Comparison of ENCODE assay signal across 8 mouse cellular contexts in the genomic region with DNA sequence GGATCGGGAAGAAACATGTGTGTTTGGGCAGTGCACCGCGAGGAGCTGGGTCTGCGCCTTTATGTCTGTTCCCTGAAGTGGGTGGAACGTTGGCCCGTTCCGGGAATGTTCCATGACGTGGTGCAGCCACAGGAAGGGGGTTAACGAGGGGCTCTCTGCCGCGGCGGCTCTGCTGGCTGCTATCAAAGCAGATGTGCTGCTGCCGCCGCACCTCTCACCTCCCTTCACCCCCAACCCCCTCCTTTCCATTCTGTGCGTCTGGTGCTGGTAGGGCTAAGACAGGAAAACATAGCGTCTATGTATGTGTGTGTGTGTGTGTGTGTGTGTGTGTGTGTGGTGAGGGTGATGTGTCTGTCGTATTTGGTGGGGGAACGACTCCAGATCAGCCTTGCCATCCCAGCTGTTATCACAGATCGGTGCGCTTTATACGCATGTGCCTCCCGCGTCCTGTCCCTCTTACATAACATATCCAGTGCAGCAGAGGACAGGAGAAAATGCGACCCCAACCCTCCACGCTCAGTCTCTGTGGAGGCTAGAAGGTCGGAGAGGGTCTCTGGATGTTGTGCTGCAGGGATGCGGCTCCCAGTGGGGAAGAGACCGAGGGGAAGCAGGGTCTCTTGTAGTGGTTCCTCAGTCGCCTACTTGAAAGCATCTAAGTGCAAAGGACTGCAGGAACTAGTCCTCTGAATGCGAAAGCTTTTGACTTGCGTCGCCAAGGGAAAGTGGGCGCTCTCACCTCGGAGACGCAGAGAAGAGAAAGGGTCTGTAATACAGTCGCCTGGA. TPM values are rescaled to one million over a fixed set of nuclear protein-coding genes. Genes with fewer than 3 reads are reported as not detected.
DNase-seq lines count a peak whose midpoint lies in the region; ATAC-seq lines count a peak whose summit lies in the region.

No protein-coding gene starts in this region.

- H3K9me3 ChIP-seq in forebrain, embryonic 14.5 days (replicated peaks; ENCODE audit: control insufficient read depth, low read length), result no peaks in the 10 kb centered on the region
- H3K9me3 ChIP-seq in liver, embryonic 15.5 days (replicated peaks), result no peaks in the 10 kb centered on the region
- H3K9me3 ChIP-seq in neural tube, embryonic 11.5 days (ENCODE audit: control insufficient read depth, low read length), result no peaks in the 10 kb centered on the region
- no peaks in the 10 kb centered on the region for H3K9me3 ChIP-seq in stomach, embryonic 15.5 days

- peaks cover 8% of the 10 kb centered on the region; the same call in 1 of the 2 replicates for H3K4me1 ChIP-seq in brown adipose tissue, adult 24 weeks (ENCODE audit: control insufficient read depth, insufficient read depth, insufficient read length, low read length)
- H3K4me1 ChIP-seq in forebrain, embryonic 14.5 days (ENCODE audit: control insufficient read depth, insufficient read depth, low read length), result no peaks in the 10 kb centered on the region
- H3K4me1 ChIP-seq in liver, embryonic 15.5 days (replicated peaks), result peaks cover 4% of the 10 kb centered on the region; the same call in 1 of the 2 replicates
- H3K4me1 ChIP-seq in neural tube, embryonic 11.5 days (ENCODE audit: control insufficient read depth, insufficient read depth, low read length), result no peaks in the 10 kb centered on the region; the same call in 1 of the 2 replicates
- 0 out of 2 replicates have a peak, but pooled peaks cover 2% of the 10 kb centered on the region for H3K4me1 ChIP-seq in stomach, embryonic 15.5 days

- ATAC-seq in forebrain, embryonic 14.5 days, result peak; percentile 63
- 0 out of 2 replicates have a peak, but pooled peaks have one; percentile 10 for ATAC-seq in liver, embryonic 15.5 days (ENCODE audit: insufficient read depth)
- ATAC-seq in neural tube, embryonic 11.5 days (ENCODE audit: insufficient read depth, low FRiP score, low TSS enrichment), result peak; percentile 38
- peak; percentile 21; the same call in 1 of the 2 replicates for ATAC-seq in stomach, embryonic 15.5 days (ENCODE audit: insufficient read depth, low FRiP score, low read depth)

- H3K4me2 ChIP-seq in forebrain, embryonic 14.5 days (ENCODE audit: low read length), result peak overlapping the region; percentile 99
- peak overlapping the region; percentile 77 for H3K4me2 ChIP-seq in liver, embryonic 15.5 days
- H3K4me2 ChIP-seq in neural tube, embryonic 11.5 days (ENCODE audit: low read depth), result peak overlapping the region; percentile 100
- H3K4me2 ChIP-seq in stomach, embryonic 15.5 days, result peak overlapping the region; percentile 94

- WGBS in forebrain, embryonic 14.5 days, result under 1% methylated on average over 36 of the region's 36 CpGs
- WGBS in liver, embryonic 15.5 days (ENCODE audit: insufficient replicate concordance), result 1% methylated on average over 36 of the region's 36 CpGs
- WGBS in neural tube, embryonic 11.5 days, result 0% methylated on average over 36 of the region's 36 CpGs
- WGBS in stomach, embryonic 15.5 days, result under 1% methylated on average over 36 of the region's 36 CpGs

- no peaks in the 10 kb centered on the region; the same call in 1 of the 2 replicates for H3K27me3 ChIP-seq in forebrain, embryonic 14.5 days (replicated peaks; ENCODE audit: control insufficient read depth, insufficient read depth, low read length)
- peaks cover 73% of the 10 kb centered on the region for H3K27me3 ChIP-seq in liver, embryonic 15.5 days
- H3K27me3 ChIP-seq in neural tube, embryonic 11.5 days (ENCODE audit: control insufficient read depth, insufficient read depth, low read length), result no peaks in the 10 kb centered on the region
- no peaks in the 10 kb centered on the region for H3K27me3 ChIP-seq in stomach, embryonic 15.5 days (replicated peaks)

- H3K36me3 ChIP-seq in forebrain, embryonic 14.5 days (ENCODE audit: control insufficient read depth, insufficient read depth, low read length), result no peaks in the 10 kb centered on the region
- H3K36me3 ChIP-seq in liver, embryonic 15.5 days (replicated peaks), result no peaks in the 10 kb centered on the region
- no peaks in the 10 kb centered on the region for H3K36me3 ChIP-seq in neural tube, embryonic 11.5 days (ENCODE audit: control insufficient read depth, insufficient read depth, low read length)
- H3K36me3 ChIP-seq in stomach, embryonic 15.5 days, result no peaks in the 10 kb centered on the region

- peak overlapping the region; percentile 91 for H3K9ac ChIP-seq in forebrain, embryonic 14.5 days (ENCODE audit: low read length)
- H3K9ac ChIP-seq in liver, embryonic 15.5 days, result peak overlapping the region; percentile 30; the same call in 1 of the 2 replicates
- H3K9ac ChIP-seq in neural tube, embryonic 11.5 days (ENCODE audit: low read length), result peak overlapping the region; percentile 93
- peak overlapping the region; percentile 54 for H3K9ac ChIP-seq in stomach, embryonic 15.5 days

- intact Hi-C loops in heart, postnatal 10 days (cut with DNase I), result loop anchor here (2.0 to 5.0 kb wide), 4 partner anchors 49 to 280 kb away; no protein-coding TSS in a partner anchor

- H3K4me3 ChIP-seq in brown adipose tissue, adult 24 weeks (ENCODE audit: insufficient read depth, low read depth, low read length), result peak overlapping the region; percentile 81
- peak overlapping the region; percentile 77 for H3K4me3 ChIP-seq in forebrain, embryonic 14.5 days (ENCODE audit: low read depth, low read length)
- peak overlapping the region; percentile 62 for H3K4me3 ChIP-seq in liver, embryonic 15.5 days (replicated peaks)
- peak overlapping the region; percentile 77 for H3K4me3 ChIP-seq in neural tube, embryonic 11.5 days (ENCODE audit: low read depth, low read length)
- peak overlapping the region; percentile 76 for H3K4me3 ChIP-seq in stomach, embryonic 15.5 days (replicated peaks)

- peak overlapping the region; percentile 99 for H3K27ac ChIP-seq in brown adipose tissue, adult 24 weeks (replicated peaks; ENCODE audit: low read depth, low read length)
- peak overlapping the region; percentile 97 for H3K27ac ChIP-seq in forebrain, embryonic 14.5 days (ENCODE audit: low read depth, low read length)
- H3K27ac ChIP-seq in liver, embryonic 15.5 days (replicated peaks), result 0 out of 2 replicates have a peak overlapping the region, but pooled peaks have one; percentile 19
- peak overlapping the region; percentile 96 for H3K27ac ChIP-seq in neural tube, embryonic 11.5 days (ENCODE audit: low read depth, low read length)
- peak overlapping the region; percentile 94 for H3K27ac ChIP-seq in stomach, embryonic 15.5 days

- peak; percentile 97 for DNase-seq in CD4-positive helper T cell, adult 2 months (ENCODE audit: low read depth, low spot score)
- peak; percentile 83 for DNase-seq in forebrain, embryonic 14.5 days (ENCODE audit: low spot score)
- DNase-seq in heart, postnatal 10 days, result peak; percentile 92 to 93
- peak; percentile 82 to 88 for DNase-seq in kidney, postnatal 4 days
- DNase-seq in neural tube, embryonic 11.5 days (ENCODE audit: low spot score), result peak; percentile 76

RNA-seq across cellular contexts. Expression of gene Hivep2, which starts 1.8 kb away (rescaled TPM):
- polyA plus RNA-seq in brown adipose tissue, adult 24 weeks (2012; ENCODE audit: insufficient read depth, insufficient read length, missing spikeins), result 11.9 and 12.6 TPM in 2 replicates
- polyA plus RNA-seq in forebrain, embryonic 14.5 days (2014; fragmentation: Nextera tagmentation; extraction: Ambion mirVana), result 21.1 and 36.8 TPM in 2 replicates
- total RNA-seq in heart, postnatal 10 days (2021), result 10 to 100 TPM; 25.7 to 28.4 TPM
- polyA plus RNA-seq in liver, embryonic 15.5 days (2015; fragmentation: Nextera tagmentation; extraction: Ambion mirVana), result 0.32 and 0.53 TPM in 2 replicates
- polyA plus RNA-seq in neural tube, embryonic 11.5 days (2014; fragmentation: Nextera tagmentation; extraction: Ambion mirVana), result 5.0 and 7.4 TPM in 2 replicates
- 5.9 and 6.0 TPM in 2 replicates for polyA plus RNA-seq in stomach, embryonic 15.5 days (2015; fragmentation: Nextera tagmentation; extraction: Ambion mirVana)

Comparison
In these comparisons a context has a peak if more than half of its experiments do, and no peak if none do; other contexts are left out.
1. Peak in every context shown above with its lines: DNase-seq, ATAC-seq, H3K4me3 ChIP-seq and H3K27ac ChIP-seq.
2. H3K27ac ChIP-seq: peak in every context shown above with its lines; median percentile 99 in brown adipose tissue, adult 24 weeks; 97 in forebrain, embryonic 14.5 days; 96 in neural tube, embryonic 11.5 days; 94 in stomach, embryonic 15.5 days; 19 in liver, embryonic 15.5 days.
3. ATAC-seq: peak in every context shown above with its lines; median percentile 63 in forebrain, embryonic 14.5 days; 38 in neural tube, embryonic 11.5 days; 21 in stomach, embryonic 15.5 days; 10 in liver, embryonic 15.5 days.
4. H3K9ac ChIP-seq: peak in every context shown above with its lines; median percentile 93 in neural tube, embryonic 11.5 days; 91 in forebrain, embryonic 14.5 days; 54 in stomach, embryonic 15.5 days; 30 in liver, embryonic 15.5 days.